Mouse (Mus musculus) G1E (cell line): Measurements from ENCODE around the gene Cldn24.
"Not testable (repeated sequence)": the region's sequence is repeated elsewhere in the genome, so short reads cannot be mapped to it uniquely, and the experiment has no call there.

ENCODE experiments used
- CTCF ChIP-seq: IDR thresholded peaks from 2 replicates; pipeline ENCODE4 v1.5.1; 2012; ENCODE audit warnings: low read depth, low read length, inconsistent platforms, mixed read lengths
- GATA1 ChIP-seq: IDR thresholded peaks from 2 replicates; pipeline ENCODE4 v1.6.1; 2012; ENCODE audit warnings: borderline replicate concordance, low read length, inconsistent platforms, mixed read lengths
- GATA2 ChIP-seq: IDR thresholded peaks from 2 replicates; pipeline ENCODE4 v1.6.1; 2012; ENCODE audit warnings: low read depth, low read length, inconsistent platforms, borderline replicate concordance
- POLR2AphosphoS5 ChIP-seq: IDR thresholded peaks from 2 replicates; pipeline ENCODE4 v1.6.1; 2012; ENCODE audit warnings: low read depth, low read length, inconsistent platforms; ENCODE audit not compliant: insufficient replicate concordance
- TAL1 ChIP-seq: conservative IDR thresholded peaks from 2 replicates; pipeline ENCODE4 v1.6.1; 2012; ENCODE audit warnings: low read depth, low read length, inconsistent platforms, mixed read lengths

DNA sequence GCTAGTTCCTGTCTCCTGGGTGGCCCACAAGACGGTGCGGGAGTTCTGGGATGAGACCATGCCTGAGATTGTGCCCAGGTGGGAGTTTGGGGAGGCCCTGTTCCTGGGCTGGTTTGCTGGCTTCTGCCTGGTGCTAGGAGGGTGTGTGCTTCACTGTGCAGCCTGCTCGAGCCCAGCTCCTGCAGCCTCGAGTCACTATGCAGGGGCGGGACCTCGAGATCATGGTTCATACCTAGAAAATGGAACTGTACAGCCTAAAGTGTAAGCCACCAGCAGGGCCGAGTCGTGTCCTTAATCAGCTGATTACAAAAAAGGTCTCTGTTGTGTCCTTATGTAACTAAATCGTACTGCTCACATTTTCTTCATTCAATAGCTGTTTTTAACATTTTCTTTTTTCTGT lies 598 bp downstream of the Cldn24 start:
- TF ChIP-seq TAL1, CTCF, GATA1, GATA2, POLR2AphosphoS5: not testable (repeated sequence)
